In the genomic region with DNA sequence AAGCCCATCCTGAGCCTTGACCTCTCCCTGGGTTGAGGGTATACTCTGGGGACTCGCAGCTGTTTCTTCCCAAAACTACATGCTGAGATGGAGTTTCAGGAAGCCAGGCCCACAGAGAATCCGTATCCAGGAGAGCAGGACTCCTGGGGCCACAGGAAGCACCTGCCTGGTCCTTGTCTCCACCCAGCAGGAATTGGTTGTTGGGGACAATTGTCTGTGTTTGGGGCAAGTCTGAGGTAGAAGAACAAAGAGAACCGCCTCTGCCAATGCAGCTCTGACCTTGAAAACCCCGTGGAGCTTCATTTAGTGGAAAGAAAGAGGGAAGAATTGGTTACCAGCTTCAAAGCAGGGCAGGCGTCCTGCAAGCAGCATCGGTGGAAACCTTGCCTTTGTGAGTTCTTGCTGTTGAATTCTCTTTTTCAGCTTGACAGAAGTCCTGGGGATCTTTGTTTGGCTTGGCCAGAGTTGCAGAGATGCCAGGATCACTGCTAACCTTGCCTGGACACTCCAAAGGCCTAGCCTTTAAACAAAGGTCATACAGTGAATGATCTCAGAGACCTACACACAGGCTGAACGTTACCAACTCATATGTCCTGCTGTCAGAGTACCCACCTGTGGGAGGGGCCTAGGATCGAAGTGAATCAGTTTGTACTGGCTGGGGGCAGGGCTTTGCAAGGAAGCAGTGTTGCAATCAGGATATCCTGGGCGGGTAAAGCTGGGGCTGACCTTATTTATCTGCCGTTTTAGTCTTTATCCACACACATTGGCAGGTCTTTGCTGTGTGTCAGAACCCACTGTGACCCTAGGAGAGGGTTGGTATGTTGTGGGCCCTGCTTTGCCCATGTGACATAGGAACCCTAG, we compare ENCODE assay signal across 8 mouse cellular contexts.
A peak's percentile ranks its signal among the peaks of the same experiment; 100 is the strongest.
DNase-seq lines count a peak whose midpoint lies in the region; ATAC-seq lines count a peak whose summit lies in the region.

No protein-coding gene starts in this region.

- WGBS in hindbrain, embryonic 15.5 days: 22% methylated on average over 10 of the region's 10 CpGs
- WGBS in liver, embryonic 12.5 days (ENCODE audit: insufficient replicate concordance): 17% methylated on average over 10 of the region's 10 CpGs

- peak; percentile 50 to 60 for DNase-seq in spleen, postnatal 36 days (ENCODE audit: low spot score in 2 of 2)
- no peak for DNase-seq in spleen, adult 18-20 months
- DNase-seq in embryo, embryonic 10 days (ENCODE audit: low spot score): peak; percentile 39
- DNase-seq in spleen, postnatal 4 days (ENCODE audit: low spot score in 2 of 2): peak; percentile 42 to 67
- no peak for DNase-seq in left cerebral cortex, postnatal 14 days (ENCODE audit: low spot score in 2 of 2)
- no peak for DNase-seq in left cerebral cortex, postnatal 4 days

- H3K27me3 ChIP-seq in hindbrain, embryonic 15.5 days: no peaks in the 10 kb centered on the region
- no peaks in the 10 kb centered on the region for H3K27me3 ChIP-seq in liver, embryonic 12.5 days (replicated peaks)

- H3K4me3 ChIP-seq in hindbrain, embryonic 15.5 days: no peak overlapping the region
- H3K4me3 ChIP-seq in liver, embryonic 12.5 days: no peak overlapping the region

- peaks cover 95% of the 10 kb centered on the region for H3K4me1 ChIP-seq in hindbrain, embryonic 15.5 days (replicated peaks)
- H3K4me1 ChIP-seq in liver, embryonic 12.5 days: peaks cover 84% of the 10 kb centered on the region

- H3K4me2 ChIP-seq in hindbrain, embryonic 15.5 days: no peak overlapping the region
- H3K4me2 ChIP-seq in liver, embryonic 12.5 days: peak overlapping the region; percentile 14; the same call in 1 of the 2 replicates

- H3K27ac ChIP-seq in hindbrain, embryonic 15.5 days (replicated peaks): peak overlapping the region; percentile 10; the same call in 1 of the 2 replicates
- H3K27ac ChIP-seq in liver, embryonic 12.5 days: peak overlapping the region; percentile 66

- no peak for ATAC-seq in hindbrain, embryonic 15.5 days (ENCODE audit: low FRiP score, low read depth)
- peak; percentile 73 for ATAC-seq in liver, embryonic 12.5 days

- no peaks in the 10 kb centered on the region for H3K9me3 ChIP-seq in hindbrain, embryonic 15.5 days
- no peaks in the 10 kb centered on the region for H3K9me3 ChIP-seq in liver, embryonic 12.5 days (replicated peaks)

- no peak overlapping the region for H3K9ac ChIP-seq in hindbrain, embryonic 15.5 days
- H3K9ac ChIP-seq in liver, embryonic 12.5 days: no peak overlapping the region

- intact Hi-C loops in left cerebral cortex, postnatal 14 days (cut with DNase I): no loop called here
- intact Hi-C loops in left cerebral cortex, postnatal 4 days (cut with DNase I): no loop called here

- H3K36me3 ChIP-seq in hindbrain, embryonic 15.5 days: no peaks in the 10 kb centered on the region
- H3K36me3 ChIP-seq in liver, embryonic 12.5 days: no peaks in the 10 kb centered on the region

Comparison
In these comparisons a context has a peak if more than half of its experiments do, and no peak if none do; other contexts are left out.
1. DNase-seq: peak in spleen, postnatal 36 days (2 of 2), embryo, embryonic 10 days (single experiment) and spleen, postnatal 4 days (2 of 2); none in spleen, adult 18-20 months (0 of 2), left cerebral cortex, postnatal 14 days (0 of 2) and left cerebral cortex, postnatal 4 days (single experiment).